Mouse (Mus musculus) monocyte, adult 5-6 weeks (primary cell): Measurements from ENCODE around the gene Iqgap2. TPM values are rescaled to one million over a fixed set of nuclear protein-coding genes. Genes with fewer than 3 reads are reported as not detected.

Experiments used
- ATAC-seq: fragments of 153-309, 156-312 bp; replicated peaks from 2 replicates; pipeline ENCODE4 v1.8.0; 2017; ENCODE audit warnings: mild to moderate bottlenecking; ENCODE audit not compliant: low TSS enrichment, insufficient number of reproducible peaks, severe bottlenecking, poor library complexity, low FRiP score
- total RNA-seq: library from RNA; stranded (forward); fragments of 200-1000, 200-491, 200-594 nt; gene quantifications from 3 replicates; pipeline ENCODE4 v1.2.3, GENCODE M21; 2017

Iqgap2 gene
- total RNA-seq, 1 experiment from 2014 or later, result 51.2 TPM

DNA sequence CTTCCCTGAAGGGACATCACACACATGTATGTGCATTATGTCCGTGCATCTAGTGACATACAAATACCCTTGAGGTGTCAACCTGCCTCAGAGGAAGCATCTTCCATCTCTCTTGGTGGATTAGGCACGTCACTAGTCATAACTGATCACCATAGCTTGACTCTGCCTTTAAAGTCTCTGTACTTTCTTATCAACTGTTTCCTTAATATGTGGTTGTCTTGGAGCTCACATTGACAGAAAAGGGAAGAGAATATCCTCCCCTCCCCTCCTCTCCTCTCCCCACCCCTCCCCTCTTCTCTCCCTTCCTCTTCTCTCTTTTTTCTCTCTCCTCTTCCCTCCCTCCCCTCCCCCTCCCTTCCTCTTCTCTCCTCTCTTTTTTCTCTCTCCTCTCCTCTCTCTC, 94.2 kb downstream of the Iqgap2 start:
- ATAC-seq, result no peak

DNA sequence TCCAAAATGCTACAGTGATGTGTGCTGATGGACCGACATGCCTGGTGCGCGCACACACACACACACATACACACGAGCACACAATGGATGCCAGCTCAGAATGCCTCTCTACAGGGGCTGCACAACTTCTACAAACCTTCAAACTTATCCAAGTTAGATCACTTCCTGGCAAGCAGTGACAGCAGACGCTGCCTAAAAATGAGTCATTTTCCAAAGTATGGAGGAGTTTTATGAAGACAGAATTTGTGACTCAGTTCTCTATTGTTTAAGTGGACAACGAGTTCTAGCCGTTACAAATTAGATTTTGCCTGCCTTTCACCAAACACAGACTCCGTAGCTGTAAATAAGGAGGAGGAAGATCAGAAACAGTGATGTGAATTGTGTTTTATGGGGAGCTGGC, 97.4 kb downstream of the Iqgap2 start:
- ATAC-seq, result no peak

DNA sequence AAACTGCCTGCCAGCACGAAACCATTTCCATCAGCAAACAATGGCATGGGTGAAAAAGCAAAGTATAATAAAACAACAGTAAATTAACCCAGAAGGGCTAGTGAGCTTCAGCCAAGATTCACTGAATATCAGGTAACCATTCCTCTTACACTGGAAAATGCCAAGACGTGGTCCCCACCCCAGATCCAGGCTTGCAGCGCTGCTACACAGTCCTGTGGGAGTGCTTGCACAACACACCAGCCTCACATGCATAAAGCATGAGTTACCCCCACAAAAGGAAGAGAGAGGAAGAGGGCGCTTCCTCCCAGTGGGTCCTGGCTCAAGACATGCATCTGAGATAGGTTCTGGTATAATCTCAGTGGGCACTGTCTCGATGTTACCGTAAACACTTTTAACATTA, 100.8 kb downstream of the Iqgap2 start:
- no peak for ATAC-seq

DNA sequence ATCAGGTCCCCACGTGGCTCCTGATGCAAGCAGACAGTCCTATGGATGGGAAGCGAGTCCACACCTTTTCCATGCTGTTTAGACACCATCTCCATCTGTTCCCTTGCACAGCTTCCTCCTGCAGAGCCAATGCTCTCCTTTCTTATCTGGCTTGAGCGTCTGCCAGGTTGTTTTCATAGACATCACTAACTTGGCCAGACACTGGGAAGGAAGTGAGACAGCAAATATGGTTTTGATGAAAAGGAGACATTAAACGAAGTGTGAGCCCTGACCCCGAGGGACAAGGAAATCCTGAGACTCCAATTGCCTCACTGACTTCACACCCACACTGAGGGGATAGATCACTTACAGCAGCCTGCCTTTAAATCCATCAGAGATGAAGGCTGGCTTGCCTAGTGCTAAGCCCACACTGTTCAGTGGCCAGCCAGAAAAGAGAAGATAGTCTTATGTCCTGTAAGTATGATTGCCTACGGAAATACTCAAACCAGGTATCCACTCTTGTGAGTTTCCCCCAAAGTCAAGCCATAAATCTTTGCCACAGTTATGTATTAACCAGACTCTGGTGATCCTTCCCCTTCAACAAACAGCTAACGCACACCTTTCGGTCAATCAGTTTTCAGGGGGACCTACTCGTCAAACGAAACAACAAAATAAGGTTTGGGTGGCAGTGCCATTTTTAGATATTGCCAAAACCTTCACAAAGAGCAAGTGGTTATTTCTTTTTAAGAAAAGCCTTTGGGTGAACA, 102.9 kb downstream of the Iqgap2 start:
- ATAC-seq, result no peak

DNA sequence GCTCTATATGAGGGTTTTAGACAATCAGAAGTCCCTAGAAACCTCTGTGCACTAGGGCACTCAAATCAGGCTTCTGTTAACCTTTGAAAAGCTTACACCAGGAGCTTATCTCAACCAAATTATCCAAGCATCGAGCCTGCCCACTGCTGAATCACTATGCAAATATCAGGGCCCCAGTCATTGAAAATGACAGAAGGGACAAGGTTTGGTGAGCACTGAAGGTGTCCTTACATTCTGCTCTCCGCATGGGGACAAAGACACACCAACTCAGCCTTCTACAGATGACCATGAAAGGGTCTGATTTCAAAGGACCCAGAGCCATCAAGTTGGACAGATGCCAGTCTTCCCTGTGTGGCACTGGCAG, 108.8 kb downstream of the Iqgap2 start:
- ATAC-seq, result no peak

DNA sequence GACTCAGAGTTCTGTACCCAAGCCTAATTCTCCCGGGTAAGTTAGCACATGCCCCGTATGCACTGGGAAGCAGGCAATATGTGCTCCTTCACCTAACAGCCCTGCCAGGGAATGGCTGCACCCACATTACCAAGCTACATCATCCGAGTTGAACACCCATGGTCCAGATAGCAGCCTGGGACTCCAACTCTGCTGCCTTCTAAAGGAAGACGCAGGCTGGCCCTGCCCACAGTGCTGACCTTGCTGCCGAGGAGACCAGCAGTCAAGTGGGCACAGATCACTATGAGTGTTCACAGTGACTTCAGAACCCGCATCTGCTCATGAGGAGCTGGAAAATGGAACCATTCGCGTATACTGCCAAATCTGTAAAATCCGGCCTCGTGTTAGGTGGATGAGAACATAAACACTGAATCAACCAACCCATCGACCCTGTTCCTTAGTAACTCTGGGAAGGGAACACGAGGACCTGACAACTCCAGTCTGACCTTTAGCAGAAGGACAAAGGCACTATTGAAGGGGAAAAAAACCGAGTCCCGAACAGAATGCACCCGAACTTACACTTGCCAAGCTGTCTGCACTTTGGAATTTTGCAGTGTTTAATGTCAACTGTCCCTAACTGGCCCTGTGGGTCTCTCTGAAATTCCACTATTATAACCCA, 109.3 kb downstream of the Iqgap2 start:
- no peak for ATAC-seq

DNA sequence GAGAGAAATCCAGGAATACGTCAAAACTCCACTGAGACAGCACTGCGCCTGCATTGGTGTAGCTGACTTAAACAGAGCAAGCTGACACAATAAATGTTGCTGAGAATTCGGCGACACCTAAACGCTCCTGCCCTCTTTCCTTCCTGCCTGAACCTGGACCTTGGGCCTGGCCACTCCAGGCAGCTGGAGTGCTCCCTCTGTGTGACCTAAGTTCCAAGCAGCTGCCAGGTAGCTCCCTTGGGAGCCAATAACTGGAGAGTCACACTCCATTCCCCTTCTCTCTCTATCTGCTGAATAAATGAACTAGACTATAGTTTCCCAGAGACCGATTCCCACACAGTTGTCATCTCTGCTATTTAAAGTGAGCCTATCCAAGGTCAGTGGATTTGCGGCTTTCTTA, 111.7 kb downstream of the Iqgap2 start:
- no peak for ATAC-seq

DNA sequence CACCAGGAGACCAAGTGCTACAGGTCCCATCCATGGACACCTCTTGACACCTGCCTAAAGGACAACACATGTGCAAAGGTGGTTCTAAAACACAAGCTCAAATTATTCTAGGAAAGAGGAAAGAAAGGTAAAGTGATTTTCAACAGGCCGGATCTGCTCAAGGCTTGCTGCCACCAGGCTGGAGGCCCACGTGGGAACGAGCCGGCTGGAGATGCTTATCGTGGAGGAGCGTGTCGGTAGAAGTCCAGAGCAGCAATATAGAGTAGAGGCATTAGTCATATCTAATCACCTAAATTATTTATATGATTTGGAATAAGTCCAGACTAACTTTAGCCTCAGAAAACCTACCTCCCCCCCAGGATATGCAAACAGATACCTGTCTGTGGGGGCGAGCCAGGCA, 112.5 kb downstream of the Iqgap2 start:
- no peak for ATAC-seq

DNA sequence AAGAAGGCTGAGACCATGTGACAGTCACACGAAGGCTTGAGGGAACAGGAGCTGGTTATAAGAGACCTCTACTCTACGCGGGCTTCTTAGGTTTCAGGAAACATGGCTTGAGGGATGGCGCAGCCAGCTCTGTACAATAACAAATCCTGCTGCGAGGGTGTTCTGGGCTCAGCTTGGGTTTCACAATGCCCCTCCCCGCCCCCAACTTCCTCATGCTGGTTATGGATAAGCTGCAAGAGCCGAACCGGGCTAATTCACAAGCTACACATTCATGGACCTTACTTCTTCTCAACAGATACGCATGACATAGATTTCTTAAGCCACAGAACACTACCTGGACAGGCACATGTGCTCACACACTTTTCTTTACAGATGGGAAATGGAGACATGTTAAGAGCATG, 113.0 kb downstream of the Iqgap2 start:
- ATAC-seq, result peak; percentile 37; the same call in 1 of the 2 replicates

DNA sequence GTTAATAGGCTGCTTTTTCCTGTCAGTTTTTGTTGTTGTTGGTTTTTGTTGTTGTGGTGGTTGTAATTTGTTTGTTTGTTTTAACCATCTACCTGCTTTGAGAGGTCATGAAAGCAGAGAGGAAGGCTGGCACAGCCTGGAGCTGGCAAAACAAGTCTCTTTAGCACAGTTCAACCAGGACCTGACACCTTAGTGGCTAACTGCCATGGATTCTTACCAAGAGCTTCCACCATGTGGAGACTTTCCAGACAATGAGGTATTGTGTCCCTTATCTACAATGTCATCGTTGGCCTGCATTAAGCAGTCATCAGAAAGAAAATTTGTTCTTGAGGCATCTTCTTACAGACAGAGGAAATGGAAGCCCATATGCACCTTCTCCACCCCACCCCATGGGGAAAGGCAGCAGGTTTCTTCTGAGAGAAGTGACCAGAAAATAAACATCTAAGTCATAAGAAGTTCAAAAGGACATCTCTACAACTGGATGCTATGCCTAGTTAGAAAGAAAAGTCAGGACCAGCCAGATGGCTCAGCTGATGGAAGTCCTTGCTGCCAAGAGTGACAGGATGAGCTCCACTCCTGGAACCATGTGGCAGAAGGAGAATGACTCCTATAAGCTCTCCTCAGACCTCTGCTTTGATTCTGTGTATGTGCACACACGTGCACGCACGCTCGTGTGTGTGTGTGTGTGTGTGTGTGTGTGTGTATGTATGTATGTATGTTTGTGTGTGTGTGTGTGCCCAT, 113.9 kb downstream of the Iqgap2 start:
- no peak for ATAC-seq

DNA sequence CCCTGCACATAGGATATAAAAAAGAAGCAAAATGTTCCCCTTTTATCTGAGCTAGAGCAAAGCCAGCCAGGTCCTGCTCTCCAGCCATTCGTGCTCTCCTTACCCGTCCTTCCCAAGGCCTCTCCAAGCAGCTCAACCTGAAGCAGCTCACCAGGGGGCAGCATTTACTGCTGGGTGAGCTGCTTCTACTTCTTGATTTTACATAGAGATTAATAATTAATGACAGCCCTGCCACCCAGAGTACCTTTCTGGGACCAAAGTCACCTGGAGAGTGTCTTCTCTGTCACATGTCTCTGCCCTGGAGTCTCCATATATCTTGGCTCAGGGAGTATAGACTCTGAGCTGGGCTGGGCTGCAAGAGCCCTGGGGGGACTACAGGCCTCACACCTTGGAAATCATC, 114.5 kb downstream of the Iqgap2 start:
- ATAC-seq, result no peak

DNA sequence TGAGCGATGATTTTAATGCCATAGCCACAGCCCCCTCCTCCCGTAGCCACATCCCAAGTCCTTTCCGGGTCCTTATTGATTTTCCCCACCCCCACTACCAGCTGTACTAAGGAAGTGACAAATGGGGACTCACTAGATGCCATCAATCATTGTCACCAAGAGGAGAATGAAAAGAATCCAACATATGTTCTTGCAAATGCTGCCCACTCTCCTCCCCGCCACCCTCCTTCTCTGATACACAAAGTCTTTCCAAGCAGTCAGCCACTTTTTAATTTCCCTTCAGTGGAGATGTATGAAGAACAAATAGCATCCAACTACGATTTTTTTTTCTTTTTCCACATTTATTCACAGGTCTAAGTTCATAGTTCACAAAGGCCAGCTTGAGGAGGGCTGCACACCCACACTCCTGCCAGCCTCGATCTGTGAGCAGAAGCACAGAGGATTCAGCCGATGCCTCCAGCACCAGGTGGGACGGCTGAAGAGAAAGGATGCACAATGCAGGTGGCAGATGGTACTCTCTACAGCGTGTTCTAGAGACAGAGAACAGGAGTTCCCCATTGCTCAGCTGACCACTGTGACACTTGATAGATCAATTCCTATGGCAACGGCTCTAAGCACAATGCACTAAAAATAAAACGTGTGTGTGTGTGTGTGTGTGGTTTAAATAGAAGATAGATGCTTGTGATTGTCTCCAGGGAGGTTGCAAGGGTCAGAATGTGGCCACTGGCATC, 116.6 kb downstream of the Iqgap2 start:
- ATAC-seq, result no peak

DNA sequence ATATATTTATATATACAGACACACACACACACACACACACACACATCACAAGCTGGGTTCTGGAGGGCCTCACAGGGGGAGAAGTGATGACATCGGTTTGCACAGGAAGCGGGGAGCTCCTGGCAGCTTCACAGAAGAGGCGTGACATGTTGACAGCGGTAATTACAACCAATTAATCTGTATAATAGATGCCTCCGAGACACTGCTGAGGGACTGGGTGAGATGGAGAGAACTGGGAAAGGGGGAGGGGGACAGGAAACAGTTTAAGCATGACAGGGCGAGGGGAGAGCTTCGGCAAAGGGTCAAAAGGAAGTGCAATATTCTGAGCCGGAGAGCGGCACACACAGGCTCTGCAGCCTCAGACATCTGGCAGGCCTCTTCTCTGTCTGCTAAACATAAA, 126.7 kb downstream of the Iqgap2 start:
- peak; percentile 38; the same call in 1 of the 2 replicates for ATAC-seq

DNA sequence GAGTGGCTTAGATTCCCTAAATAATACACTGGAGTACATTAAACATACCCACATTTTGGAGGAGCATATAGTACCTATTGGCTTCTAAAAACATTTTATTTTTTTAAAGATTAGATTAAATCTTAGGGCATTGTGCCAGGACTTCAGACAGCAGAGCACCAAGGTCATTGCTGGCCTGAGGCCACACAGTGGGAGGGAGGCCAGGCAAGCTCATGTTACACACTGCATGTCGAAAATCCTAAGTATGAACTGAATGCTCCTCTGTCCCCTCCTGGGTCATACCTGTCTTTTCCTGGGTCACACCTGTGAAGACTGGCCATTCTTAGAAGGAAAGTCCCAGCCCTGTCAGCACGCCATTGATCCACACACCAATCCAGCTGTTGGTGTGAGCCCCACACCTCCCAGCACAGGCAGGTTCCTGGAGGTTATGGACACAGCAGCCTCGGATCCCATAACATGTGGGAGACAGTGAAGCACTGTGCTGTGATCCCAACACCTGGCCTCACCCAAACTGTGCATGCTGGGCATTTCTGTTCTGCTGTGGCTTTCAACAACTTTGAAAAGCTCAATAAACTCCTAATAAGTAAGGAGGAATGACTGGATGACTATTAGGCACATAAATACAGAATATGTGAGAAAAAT, 127.7 kb downstream of the Iqgap2 start:
- no peak for ATAC-seq

DNA sequence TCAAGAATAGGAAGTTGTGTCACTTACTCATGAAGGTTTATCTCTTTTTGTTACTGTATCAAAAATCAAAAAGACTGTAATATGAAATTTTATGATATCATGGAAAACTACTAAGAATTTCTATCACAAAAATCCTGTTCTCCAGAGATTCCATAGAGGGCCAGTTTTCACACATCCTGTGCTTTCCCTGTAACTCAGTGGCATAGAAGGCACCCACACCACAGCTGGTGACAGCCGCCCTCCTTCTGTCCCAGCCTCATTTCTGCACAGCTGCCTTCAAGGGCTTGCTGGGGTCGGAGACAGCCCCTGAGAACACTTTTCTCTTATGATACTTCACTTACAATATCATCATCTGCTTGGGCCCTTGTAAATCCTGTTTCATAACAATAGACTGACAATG, 131.9 kb downstream of the Iqgap2 start:
- no peak for ATAC-seq

DNA sequence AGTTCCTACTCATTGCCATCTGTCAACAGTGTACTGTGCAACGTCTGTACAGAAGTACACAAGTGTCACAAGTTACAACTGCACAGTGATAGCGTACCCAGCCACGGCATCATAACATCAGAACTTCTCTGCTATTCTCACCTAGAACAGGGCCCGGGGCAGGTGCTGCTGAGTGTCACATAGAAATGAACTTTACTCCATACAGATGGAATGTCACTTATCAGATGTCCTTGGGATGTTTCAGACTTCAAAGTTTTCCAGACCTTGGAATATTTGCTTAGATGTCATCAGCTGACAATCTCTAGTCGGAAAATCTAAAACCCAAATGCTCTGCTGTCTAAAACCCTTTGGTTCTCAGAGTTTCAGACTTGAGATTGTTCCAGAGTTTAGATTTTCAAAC, 137.4 kb downstream of the Iqgap2 start:
- no peak for ATAC-seq

DNA sequence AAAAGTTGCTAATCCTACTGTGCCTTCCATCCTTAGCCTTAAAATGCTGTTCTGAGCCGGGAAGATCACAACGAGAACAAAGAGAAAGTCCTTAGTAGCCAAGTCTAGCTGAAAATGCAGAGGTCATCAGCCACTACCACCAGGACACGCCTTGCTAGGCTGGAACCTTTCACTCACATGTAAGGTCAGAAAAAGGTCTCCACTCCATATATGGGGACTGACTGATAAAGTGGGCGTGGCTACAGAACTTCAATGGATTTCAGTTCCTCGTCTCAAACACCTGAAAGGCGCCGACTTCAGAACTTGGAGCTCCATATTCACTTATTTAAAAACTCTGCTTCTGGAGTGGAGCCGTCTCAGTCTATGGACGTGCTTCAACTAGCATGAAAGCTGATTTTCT, 139.3 kb downstream of the Iqgap2 start:
- ATAC-seq, result no peak

DNA sequence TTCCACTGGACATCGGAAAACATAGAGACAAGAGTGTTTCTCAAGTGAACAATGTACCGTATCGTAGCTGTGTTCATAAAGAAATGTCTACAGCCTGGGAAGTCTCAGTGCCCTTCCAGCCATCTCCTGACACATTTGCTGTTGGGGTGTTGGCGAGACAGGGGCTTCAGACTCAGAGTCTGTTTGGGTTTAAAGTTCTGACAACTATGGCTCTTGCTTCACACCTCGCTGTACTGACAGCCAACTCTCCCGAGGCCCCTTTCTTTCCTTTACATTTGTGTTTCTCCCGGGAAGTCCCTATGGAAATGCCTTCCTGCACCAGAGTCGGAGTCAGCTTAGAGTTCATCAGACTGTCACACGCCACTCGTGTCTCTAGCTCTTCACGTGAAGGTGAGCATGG, 144.2 kb downstream of the Iqgap2 start:
- ATAC-seq, result no peak

DNA sequence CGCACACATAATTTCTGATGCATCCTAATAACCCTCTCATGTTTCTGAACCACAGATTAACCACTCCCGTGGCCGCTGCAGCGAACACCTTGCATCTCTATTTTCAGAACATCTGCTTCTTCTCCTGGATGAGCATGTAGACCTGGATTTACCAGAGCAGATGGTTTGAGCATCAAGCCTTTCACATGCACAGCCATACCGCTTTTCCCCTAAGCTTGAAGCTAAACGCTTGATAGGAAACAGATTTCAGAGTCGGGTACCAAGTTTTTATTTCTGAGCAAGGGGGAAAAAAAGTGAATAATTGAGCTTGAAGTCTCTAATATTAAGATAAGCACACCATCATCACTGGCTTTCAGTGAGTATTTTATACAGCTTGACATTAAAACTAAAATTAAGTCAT, 144.6 kb downstream of the Iqgap2 start:
- ATAC-seq, result no peak
